Mouse (Mus musculus) stomach, postnatal 0 days (tissue): ENCODE results near the gene H3f3a. TPM values are rescaled to one million over a fixed set of nuclear protein-coding genes. Genes with fewer than 3 reads are reported as not detected.
"Not testable (repeated sequence)": the region's sequence is repeated elsewhere in the genome, so short reads cannot be mapped to it uniquely, and the experiment has no call there.

Experiments used
- ATAC-seq: fragments of 200-750 bp; cut with Nextera tagmentation; 2 replicates; pipeline ENCODE4 v1.8.0; 2017; ENCODE audit not compliant: low FRiP score, low TSS enrichment
- DNase-seq: peaks from one replicate; pipeline ENCODE4 v3.0.0-alpha.2; 2016; ENCODE audit warnings: low spot score
- H3K27ac ChIP-seq: fragments of 300-500 bp; sonication (generic); replicated peaks from 2 replicates; pipeline ENCODE4 v1.5.1; 2014; ENCODE audit warnings: mild to moderate bottlenecking, control low read depth
- H3K27me3 ChIP-seq: fragments of 300-500 bp; sonication (generic); 2 replicates; pipeline ENCODE4 v1.6.1; 2014; ENCODE audit warnings: low read length; ENCODE audit not compliant: control insufficient read depth, insufficient read depth
- H3K36me3 ChIP-seq: fragments of 300-500 bp; sonication (generic); 2 replicates; pipeline ENCODE4 v1.6.1; 2014; ENCODE audit warnings: low read length, mixed read lengths; ENCODE audit not compliant: control insufficient read depth, insufficient read depth
- H3K4me1 ChIP-seq: fragments of 300-500 bp; sonication (generic); replicated peaks from 2 replicates; pipeline ENCODE4 v1.6.1; 2014; ENCODE audit warnings: antibody characterized with exemption; ENCODE audit not compliant: control insufficient read depth, insufficient read depth
- H3K4me2 ChIP-seq: fragments of 300-500 bp; sonication (generic); replicated peaks from 2 replicates; pipeline ENCODE4 v1.6.1; 2014; ENCODE audit warnings: low read depth, mild to moderate bottlenecking, control low read depth, moderate library complexity
- H3K4me3 ChIP-seq: fragments of 300-500 bp; sonication (generic); 2 replicates; pipeline ENCODE4 v1.5.1; 2014; ENCODE audit warnings: low read depth, low read length, control low read depth
- H3K9ac ChIP-seq: fragments of 300-500 bp; sonication (generic); 2 replicates; pipeline ENCODE4 v1.6.1; 2014; ENCODE audit warnings: mild to moderate bottlenecking, low read length, control low read depth, mixed read lengths
- H3K9me3 ChIP-seq: fragments of 300-500 bp; sonication (generic); 2 replicates; pipeline ENCODE4 v1.6.1; 2016; ENCODE audit warnings: low read length; ENCODE audit not compliant: control insufficient read depth
- CTCF ChIP-seq: IDR thresholded peaks from 2 replicates; pipeline ENCODE4 v1.5.1; 2016; ENCODE audit warnings: antibody characterized with exemption, low read depth, mild to moderate bottlenecking, moderate library complexity
- EP300 ChIP-seq: optimal IDR thresholded peaks from 2 replicates; pipeline ENCODE3; 2016; ENCODE audit warnings: antibody characterized with exemption
- WGBS: fragments of 180-500 bp; shearing (Covaris S2); extraction: QIAGEN DNeasy Blood & Tissue Kit; methylation state at CpG from one replicate; pipeline ENCODE4 v1.1.7; 2014; 5-methylcytosine and 5-hydroxymethylcytosine counted together
- polyA plus RNA-seq: library from polyadenylated mRNA; unstranded; fragments of >200 nt; fragmentation: Nextera tagmentation; extraction: Ambion mirVana; gene quantifications from 2 replicates; pipeline ENCODE4 v1.2.1, GENCODE M21; 2015

The H3f3a gene
- polyA plus RNA-seq, 1 experiment from 2014 or later = 1,633 TPM

- ATAC-seq = 0 out of 2 replicates have a peak, but pooled peaks have one; percentile 53
- Histone ChIP-seq H3K4me1 (no peaks in the 10 kb centered on the region), H3K36me3 (no peaks in the 10 kb centered on the region), H3K27ac (0 out of 2 replicates have a peak overlapping the region, but pooled peaks have one; percentile 24), H3K9ac (no peak overlapping the region), H3K4me3 (no peak overlapping the region), H3K27me3 (no peaks in the 10 kb centered on the region), H3K4me2 (no peak overlapping the region), H3K9me3 (no peaks in the 10 kb centered on the region)
- no peak for TF ChIP-seq EP300
- TF ChIP-seq CTCF = no peak
- 53% methylated on average over 5 of the region's 5 CpGs for WGBS
- no peak for DNase-seq
These were observed 23.4 kb upstream of the H3f3a start for GRCm38 (mm10) chr1:180837186-180837585.

DNA sequence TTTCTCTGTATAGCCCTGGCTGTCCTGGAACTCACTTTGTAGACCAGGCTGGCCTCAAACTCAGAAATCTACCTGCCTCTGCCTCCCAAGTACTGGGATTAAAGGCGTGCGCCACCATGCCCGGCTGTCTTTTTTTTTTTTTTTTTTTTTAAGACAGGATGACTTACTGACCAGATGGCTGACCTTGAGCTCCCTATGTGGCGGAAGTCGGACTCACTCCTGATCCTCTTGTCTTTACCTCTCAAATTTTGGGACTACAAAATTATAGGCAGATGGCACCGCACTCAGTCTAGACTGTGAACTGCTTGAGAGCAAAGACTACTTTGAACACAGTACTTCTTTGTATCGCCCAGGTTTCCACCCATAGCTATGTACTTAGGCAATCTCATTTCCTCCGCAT is 22.7 kb upstream of the H3f3a start:
- not testable (repeated sequence) for H3K9ac ChIP-seq, H3K4me1 ChIP-seq, DNase-seq, H3K9me3 ChIP-seq, H3K4me2 ChIP-seq, H3K27ac ChIP-seq, H3K27me3 ChIP-seq, ATAC-seq, H3K4me3 ChIP-seq, H3K36me3 ChIP-seq
- WGBS = 90% methylated on average over 8 of the region's 8 CpGs

- no peak overlapping the region for H3K9ac ChIP-seq
- no peak for ATAC-seq
- H3K4me1 ChIP-seq = no peaks in the 10 kb centered on the region
- no peak overlapping the region for H3K27ac ChIP-seq
- 83% methylated on average over 10 of the region's 10 CpGs for WGBS
- H3K27me3 ChIP-seq = no peaks in the 10 kb centered on the region
- no peak overlapping the region for H3K4me3 ChIP-seq
- H3K4me2 ChIP-seq = no peak overlapping the region
- DNase-seq = no peak
- no peak for TF ChIP-seq EP300
- no peak for TF ChIP-seq CTCF
- H3K36me3 ChIP-seq = no peaks in the 10 kb centered on the region
- no peaks in the 10 kb centered on the region for H3K9me3 ChIP-seq
These were observed 21.7 kb upstream of the H3f3a start for GRCm38 (mm10) chr1:180835273-180836015.

DNA sequence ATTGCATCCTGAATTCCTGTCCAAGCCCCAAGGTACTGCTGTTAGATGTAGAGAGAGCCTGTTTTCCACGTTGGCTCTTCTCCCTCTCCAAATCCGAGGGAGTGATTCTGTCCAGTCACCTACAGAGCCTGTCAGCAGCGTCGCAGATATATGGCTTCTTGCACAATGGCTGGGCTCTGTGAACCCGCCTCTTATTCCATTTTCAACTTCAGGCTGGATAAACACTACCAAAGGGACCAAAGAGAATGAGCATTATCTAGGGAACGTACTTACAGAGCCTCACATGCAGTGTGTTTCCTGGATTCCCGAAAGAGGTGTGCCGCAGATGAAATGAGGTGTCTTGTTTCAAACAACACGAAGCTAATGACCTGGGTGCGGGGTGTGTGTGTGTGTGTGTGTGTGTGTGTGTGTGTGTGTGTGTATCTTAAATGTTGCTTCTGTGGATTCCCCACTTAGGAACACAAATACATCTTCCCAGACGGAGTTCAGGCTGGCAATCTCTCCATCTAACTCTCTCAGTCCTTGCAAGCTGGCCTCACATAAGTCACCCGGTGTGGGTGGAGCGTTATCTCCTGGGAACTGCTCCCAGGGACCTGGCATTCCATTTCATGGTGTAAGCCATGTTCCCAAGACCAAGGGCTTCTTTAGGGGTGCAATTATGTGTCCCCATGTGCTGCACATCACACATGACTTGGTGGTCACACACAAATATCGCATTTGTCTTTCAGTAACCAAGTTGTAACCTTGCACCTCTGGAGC is 17.0 kb upstream of the H3f3a start:
- no peak for TF ChIP-seq EP300
- TF ChIP-seq CTCF = no peak
- DNase-seq (peak; percentile 33), ATAC-seq (peak; percentile 69)
- WGBS = 22% methylated on average over 14 of the region's 14 CpGs
- no peaks in the 10 kb centered on the region for H3K27me3 ChIP-seq
- no peaks in the 10 kb centered on the region for H3K9me3 ChIP-seq
- no peak overlapping the region for H3K4me3 ChIP-seq
- peak overlapping the region; percentile 19 for H3K4me2 ChIP-seq
- H3K27ac ChIP-seq = peak overlapping the region; percentile 74
- no peak overlapping the region for H3K9ac ChIP-seq
- 0 out of 2 replicates have a peak, but pooled peaks cover 4% of the 10 kb centered on the region for H3K4me1 ChIP-seq
- H3K36me3 ChIP-seq = no peaks in the 10 kb centered on the region

GRCm38 (mm10) chr1:180830175-180830574 is 16.4 kb upstream of the H3f3a start:
- Histone ChIP-seq H3K9me3 (no peaks in the 10 kb centered on the region), H3K4me1 (0 out of 2 replicates have a peak, but pooled peaks cover 4% of the 10 kb centered on the region), H3K4me3 (no peak overlapping the region), H3K27me3 (no peaks in the 10 kb centered on the region), H3K9ac (no peak overlapping the region), H3K4me2 (peak overlapping the region; percentile 19), H3K36me3 (no peaks in the 10 kb centered on the region), H3K27ac (peak overlapping the region; percentile 74)
- peak; percentile 24 for DNase-seq
- TF ChIP-seq EP300 (no peak), CTCF (no peak)
- ATAC-seq = peak; percentile 68
- 54% methylated on average over 11 of the region's 11 CpGs for WGBS

DNA sequence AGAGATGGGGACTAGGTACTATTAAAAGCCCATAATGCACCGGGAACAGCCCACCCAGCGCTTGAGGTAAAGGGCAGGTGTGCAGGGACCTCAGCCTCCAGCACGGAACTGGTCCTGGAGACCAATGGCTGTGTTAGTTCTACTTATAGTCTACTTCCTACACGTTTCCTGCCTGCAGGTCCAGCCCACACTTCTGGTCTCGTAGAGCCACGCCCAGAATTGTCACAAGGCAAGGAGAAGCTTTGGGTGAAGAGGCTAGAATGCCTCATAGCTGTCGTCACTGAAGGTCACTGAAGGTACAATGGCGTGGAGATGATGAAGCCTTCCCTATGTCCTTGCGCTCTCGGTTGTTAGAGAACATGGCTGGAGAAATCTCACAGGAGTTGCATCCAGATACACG is 16.0 kb upstream of the H3f3a start:
- ATAC-seq = peak; percentile 61

More for the DNA sequence above, 16.0 kb upstream of the H3f3a start:
- H3K27ac ChIP-seq = peak overlapping the region; percentile 74
- H3K9ac ChIP-seq = no peak overlapping the region
- peak; percentile 31 for DNase-seq
- no peaks in the 10 kb centered on the region for H3K27me3 ChIP-seq
- 0 out of 2 replicates have a peak, but pooled peaks cover 4% of the 10 kb centered on the region for H3K4me1 ChIP-seq
- TF ChIP-seq CTCF (no peak), EP300 (no peak)
- 66% methylated on average over 11 of the region's 11 CpGs for WGBS
- H3K9me3 ChIP-seq = no peaks in the 10 kb centered on the region
- H3K4me2 ChIP-seq = peak overlapping the region; percentile 19
- no peaks in the 10 kb centered on the region for H3K36me3 ChIP-seq
- no peak overlapping the region for H3K4me3 ChIP-seq
